Mouse (Mus musculus) gastrocnemius, adult 8-10 months (tissue): ENCODE measurements around the gene Ssh3. TPM values are rescaled to one million over a fixed set of nuclear protein-coding genes. Genes with fewer than 3 reads are reported as not detected.

Experiments
- DNase-seq, 2 experiments: peaks; one replicate each; pipeline ENCODE4 v3.0.0; 2022; ENCODE audit warnings: low spot score in 2 of 2
- total RNA-seq, 4 experiments: library from RNA; stranded (reverse); gene quantifications; 2 replicates each; pipeline ENCODE4 v1.2.4; 2022

Ssh3 gene
- total RNA-seq: 1 to 10 TPM; 2.3 to 5.8 (median 2.9) TPM

- peak; percentile 30 to 55 for DNase-seq
Measured at GRCm38 (mm10) chr19:4268566-4269361, at the start of gene Ssh3. TSS of gene Ssh3 (minus strand) at chr19:4269180.

GRCm38 (mm10) chr19:4317181-4317580, 48.2 kb upstream of the Ssh3 start:
- DNase-seq: no peak

GRCm38 (mm10) chr19:4315223-4315944, 46.4 kb upstream of the Ssh3 start:
- DNase-seq: no peak

- DNase-seq: peak; percentile 55 to 68
Measured at GRCm38 (mm10) chr19:4309776-4310185, 40.8 kb upstream of the Ssh3 start.

GRCm38 (mm10) chr19:4309302-4309701, 40.3 kb upstream of the Ssh3 start:
- DNase-seq: no peak

- DNase-seq: peak; percentile 54 to 68
Measured at GRCm38 (mm10) chr19:4306190-4306577, 37.2 kb upstream of the Ssh3 start, which contains the start of gene Grk2. TSS of gene Grk2 (minus strand) at chr19:4306222.

- DNase-seq: peak in 1 of 2 experiments; percentile 29
Measured at GRCm38 (mm10) chr19:4305491-4306189, 36.7 kb upstream of the Ssh3 start.

- DNase-seq: no peak
Measured at GRCm38 (mm10) chr19:4304871-4305321, 35.9 kb upstream of the Ssh3 start.

- no peak for DNase-seq
Measured at GRCm38 (mm10) chr19:4304251-4304821, 35.4 kb upstream of the Ssh3 start.

- DNase-seq: no peak
Measured at GRCm38 (mm10) chr19:4303640-4303995, 34.6 kb upstream of the Ssh3 start.

GRCm38 (mm10) chr19:4302936-4303639, 34.1 kb upstream of the Ssh3 start:
- DNase-seq: peak; percentile 55 to 76

- DNase-seq: no peak
Measured at GRCm38 (mm10) chr19:4301735-4302651, 33.0 kb upstream of the Ssh3 start.

- DNase-seq: no peak
Measured at GRCm38 (mm10) chr19:4300852-4301734, 32.1 kb upstream of the Ssh3 start.

GRCm38 (mm10) chr19:4300271-4300704, 31.3 kb upstream of the Ssh3 start:
- no peak for DNase-seq

- DNase-seq: no peak
Measured at GRCm38 (mm10) chr19:4299574-4300270, 30.7 kb upstream of the Ssh3 start.

GRCm38 (mm10) chr19:4299126-4299525, 30.1 kb upstream of the Ssh3 start:
- no peak for DNase-seq

- no peak for DNase-seq
Measured at GRCm38 (mm10) chr19:4298322-4299121, 29.5 kb upstream of the Ssh3 start.
